Mouse (Mus musculus) spleen, adult 2 months (tissue): ENCODE results near the gene Rbm47. TPM values are rescaled to one million over a fixed set of nuclear protein-coding genes. Genes with fewer than 3 reads are reported as not detected.
"Not testable (repeated sequence)": the region's sequence is repeated elsewhere in the genome, so short reads cannot be mapped to it uniquely, and the experiment has no call there.

Experiments
- DNase-seq, 2 experiments: peaks; one replicate each; pipeline versions ENCODE4 v3.0.0 to v3.0.0-alpha.2; 2012 to 2021; ENCODE audit warnings: low spot score in 2 of 2, low read depth in 1 of 2
- H3K27ac ChIP-seq: fragments of 200-500 bp; 2 replicates; pipeline ENCODE4 v1.5.1; 2012; ENCODE audit warnings: low read length, inconsistent platforms; ENCODE audit not compliant: insufficient read depth
- H3K27me3 ChIP-seq: fragments of 200-500 bp; 2 replicates; pipeline ENCODE4 v1.6.1; 2012; ENCODE audit warnings: mild to moderate bottlenecking, moderate library complexity, low read length, inconsistent platforms; ENCODE audit not compliant: control insufficient read depth, insufficient read depth
- H3K36me3 ChIP-seq: fragments of 200-500 bp; 2 replicates; pipeline ENCODE4 v1.6.1; 2012; ENCODE audit warnings: mild to moderate bottlenecking, low read length, inconsistent platforms; ENCODE audit not compliant: control insufficient read depth, insufficient read depth
- H3K4me1 ChIP-seq: fragments of 200-500 bp; 2 replicates; pipeline ENCODE4 v1.6.1; 2011; ENCODE audit warnings: inconsistent platforms; ENCODE audit not compliant: control insufficient read depth, insufficient read depth, insufficient read length
- H3K4me3 ChIP-seq: fragments of 200-500 bp; 2 replicates; pipeline ENCODE4 v1.5.1; 2011; ENCODE audit warnings: mild to moderate bottlenecking, inconsistent platforms; ENCODE audit not compliant: insufficient read depth, insufficient read length; ENCODE audit errors: extremely low read depth
- CTCF ChIP-seq: fragments of 200-500 bp; IDR thresholded peaks from 2 replicates; pipeline ENCODE4 v1.5.1; 2011; ENCODE audit warnings: mild to moderate bottlenecking, inconsistent platforms; ENCODE audit not compliant: insufficient read depth, insufficient read length, insufficient replicate concordance; ENCODE audit errors: extremely low read depth
- POLR2A ChIP-seq: fragments of 200-500 bp; IDR thresholded peaks from 2 replicates; pipeline ENCODE4 v1.6.1; 2011; ENCODE audit warnings: low read depth, low read length, inconsistent platforms
- WGBS: fragments of 180-500 bp; shearing (Covaris S2); methylation state at CpG from one replicate; pipeline ENCODE4 v1.1.7; 2018; 5-methylcytosine and 5-hydroxymethylcytosine counted together
- polyA plus RNA-seq: library from polyadenylated mRNA; depleted of rRNA; stranded (reverse); fragments of >200 nt; gene quantifications from 2 replicates; pipeline ENCODE4 v1.2.3, GENCODE M21; 2012

The Rbm47 gene
- polyA plus RNA-seq, 1 experiment, result 10.5 TPM

- TF ChIP-seq POLR2A, result no peak
- no peak for TF ChIP-seq CTCF
- no peaks in the 10 kb centered on the region for H3K36me3 ChIP-seq
- WGBS, result 93% methylated on average over 1 of the region's 1 CpGs
- H3K4me3 ChIP-seq, result no peak overlapping the region
- H3K27me3 ChIP-seq, result no peaks in the 10 kb centered on the region
- H3K27ac ChIP-seq, result no peak overlapping the region
- H3K4me1 ChIP-seq, result no peaks in the 10 kb centered on the region; the same call in none of the 2 replicates
- no peak for DNase-seq
These were observed 30.5 kb upstream of the Rbm47 start for GRCm38 (mm10) chr5:66203424-66203823.

- H3K27ac ChIP-seq, result no peak overlapping the region
- DNase-seq, result peak; percentile 10 to 18
These were observed 27.1 kb upstream of the Rbm47 start for GRCm38 (mm10) chr5:66200044-66200443.

DNA sequence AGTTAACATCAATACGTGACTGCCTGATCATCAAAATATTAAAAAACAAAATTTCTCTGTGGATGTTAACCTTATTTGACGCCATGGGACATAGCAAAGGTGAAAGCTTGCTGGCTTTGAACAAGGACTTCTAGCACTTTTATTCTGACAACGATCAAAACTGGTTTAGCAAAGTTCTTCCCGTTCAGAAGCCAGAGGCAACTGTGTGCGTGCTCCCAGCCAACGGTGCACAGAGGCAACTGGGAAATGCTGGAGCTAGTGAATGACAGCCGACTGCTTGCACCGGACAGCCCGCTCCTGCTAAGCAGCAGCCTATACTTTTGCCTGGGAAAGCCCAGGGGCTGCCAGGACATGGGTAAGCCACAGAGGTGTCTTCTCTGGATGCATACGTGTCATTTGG is 22.4 kb upstream of the Rbm47 start:
- H3K4me1 ChIP-seq, result no peaks in the 10 kb centered on the region; the same call in none of the 2 replicates
- H3K27ac ChIP-seq, result no peak overlapping the region
- 92% methylated on average over 10 of the region's 10 CpGs for WGBS
- no peak for TF ChIP-seq POLR2A
- TF ChIP-seq CTCF, result no peak
- no peak overlapping the region for H3K4me3 ChIP-seq
- no peaks in the 10 kb centered on the region for H3K36me3 ChIP-seq
- no peaks in the 10 kb centered on the region for H3K27me3 ChIP-seq
- no peak for DNase-seq

More at GRCm38 (mm10) chr5:66200044-66200443, 27.1 kb upstream of the Rbm47 start:
- Histone ChIP-seq H3K4me1 (no peaks in the 10 kb centered on the region; the same call in none of the 2 replicates), H3K27me3 (no peaks in the 10 kb centered on the region), H3K36me3 (no peaks in the 10 kb centered on the region), H3K4me3 (no peak overlapping the region)
- 23% methylated on average over 10 of the region's 10 CpGs for WGBS
- no peak for TF ChIP-seq POLR2A
- no peak for TF ChIP-seq CTCF

DNA sequence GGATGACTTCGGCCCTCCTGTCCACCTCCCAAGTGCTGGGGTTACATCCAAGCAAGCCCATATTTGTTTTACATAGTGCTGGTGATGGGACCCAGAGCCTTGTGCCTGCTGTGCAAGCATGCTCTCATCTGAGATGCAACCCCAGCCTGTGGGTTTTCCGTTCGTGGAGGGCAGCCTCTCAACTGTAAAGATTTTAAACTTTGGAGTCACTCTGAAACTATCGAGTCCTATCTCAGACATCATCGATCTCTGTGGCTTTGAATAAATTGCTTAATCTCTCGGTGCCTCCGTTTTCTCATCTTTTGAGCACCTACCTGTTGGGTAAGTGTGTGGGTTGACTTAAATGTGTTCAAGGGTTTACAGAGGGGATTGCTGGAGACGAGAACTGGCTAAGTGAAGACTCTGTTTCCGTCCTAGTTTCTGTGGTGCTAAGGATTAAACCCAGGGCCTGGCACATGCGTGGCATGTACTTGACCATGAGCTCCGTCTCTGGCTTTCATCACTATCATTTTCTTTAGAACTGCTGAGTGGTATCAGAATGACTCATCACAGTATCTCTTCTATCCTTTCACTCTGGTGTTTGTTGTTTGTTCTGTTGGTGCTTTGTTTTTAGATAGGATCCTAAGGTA is 20.4 kb upstream of the Rbm47 start:
- no peaks in the 10 kb centered on the region for H3K27me3 ChIP-seq
- WGBS, result 85% methylated on average over 11 of the region's 11 CpGs
- H3K4me3 ChIP-seq, result no peak overlapping the region
- H3K27ac ChIP-seq, result no peak overlapping the region
- H3K36me3 ChIP-seq, result no peaks in the 10 kb centered on the region
- no peak for DNase-seq
- no peak for TF ChIP-seq CTCF
- TF ChIP-seq POLR2A, result no peak
- H3K4me1 ChIP-seq, result no peaks in the 10 kb centered on the region

DNA sequence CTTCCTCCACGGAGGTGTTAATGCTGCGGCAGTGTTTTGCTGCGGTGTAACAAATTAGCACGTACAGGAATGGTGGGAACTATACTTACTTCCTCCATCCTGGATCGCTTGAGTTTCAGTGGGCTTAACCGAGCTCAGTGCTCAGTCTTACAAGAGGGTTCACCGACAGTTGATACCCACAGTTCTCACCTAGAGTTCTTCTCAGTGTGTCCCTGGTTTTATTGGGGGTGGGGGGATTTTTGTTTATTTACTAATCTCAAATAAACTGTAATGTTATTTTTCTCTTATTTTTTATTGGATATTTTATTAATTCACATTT is 18.2 kb upstream of the Rbm47 start:
- no peak overlapping the region for H3K4me3 ChIP-seq
- DNase-seq, result no peak
- WGBS, result 79% methylated on average over 7 of the region's 7 CpGs
- no peaks in the 10 kb centered on the region for H3K36me3 ChIP-seq
- TF ChIP-seq CTCF (no peak), POLR2A (no peak)
- no peak overlapping the region for H3K27ac ChIP-seq
- H3K27me3 ChIP-seq, result no peaks in the 10 kb centered on the region
- H3K4me1 ChIP-seq, result no peaks in the 10 kb centered on the region

GRCm38 (mm10) chr5:66190481-66191184 is 17.7 kb upstream of the Rbm47 start:
- Histone ChIP-seq H3K36me3 (no peaks in the 10 kb centered on the region), H3K27me3 (no peaks in the 10 kb centered on the region), H3K4me3 (no peak overlapping the region), H3K27ac (no peak overlapping the region), H3K4me1 (no peaks in the 10 kb centered on the region)
- TF ChIP-seq POLR2A (no peak), CTCF (no peak)
- DNase-seq, result no peak
- 73% methylated on average over 16 of the region's 16 CpGs for WGBS

GRCm38 (mm10) chr5:66188591-66188990 is 15.7 kb upstream of the Rbm47 start:
- not testable (repeated sequence) for H3K4me1 ChIP-seq, H3K27ac ChIP-seq, H3K27me3 ChIP-seq, DNase-seq, H3K4me3 ChIP-seq, H3K36me3 ChIP-seq
- WGBS, result 83% methylated on average over 7 of the region's 7 CpGs
